Mouse (Mus musculus) forebrain, postnatal 0 days (tissue): ENCODE data around the gene Amotl1. TPM values are rescaled to one million over a fixed set of nuclear protein-coding genes. Genes with fewer than 3 reads are reported as not detected.

Experiments
- ATAC-seq: fragments of 200-750 bp; cut with Nextera tagmentation; 2 replicates; pipeline ENCODE4 v1.8.0; 2017; ENCODE audit warnings: mild to moderate bottlenecking, moderate library complexity
- DNase-seq: peaks from one replicate; pipeline ENCODE4 v3.0.0-alpha.2; 2015
- H3K27ac ChIP-seq: fragments of 300-500 bp; sonication (generic); 2 replicates; pipeline ENCODE4 v1.5.1; 2014; ENCODE audit warnings: low read depth, mild to moderate bottlenecking, antibody characterized with exemption, low read length, moderate library complexity, mixed read lengths
- H3K27me3 ChIP-seq: fragments of 300-500 bp; sonication (generic); 2 replicates; pipeline ENCODE4 v1.6.1; 2014; ENCODE audit warnings: mild to moderate bottlenecking, low read length, mixed read lengths; ENCODE audit not compliant: insufficient read depth
- H3K36me3 ChIP-seq: fragments of 300-500 bp; sonication (generic); 2 replicates; pipeline ENCODE4 v1.6.1; 2014; ENCODE audit warnings: mild to moderate bottlenecking, moderate library complexity; ENCODE audit not compliant: insufficient read depth
- H3K4me1 ChIP-seq: fragments of 300-500 bp; sonication (generic); 2 replicates; pipeline ENCODE4 v1.6.1; 2014; ENCODE audit warnings: antibody characterized with exemption; ENCODE audit not compliant: insufficient read depth
- H3K4me2 ChIP-seq: fragments of 300-500 bp; sonication (generic); 2 replicates; pipeline ENCODE4 v1.6.1; 2014; ENCODE audit warnings: low read depth, mild to moderate bottlenecking, moderate library complexity
- H3K4me3 ChIP-seq: fragments of 300-500 bp; sonication (generic); 2 replicates; pipeline ENCODE4 v1.5.1; 2014; ENCODE audit warnings: low read depth, low read length, mixed read lengths
- H3K9ac ChIP-seq: fragments of 300-500 bp; sonication (generic); 2 replicates; pipeline ENCODE4 v1.6.1; 2014; ENCODE audit warnings: mild to moderate bottlenecking
- H3K9me3 ChIP-seq: fragments of 300-500 bp; sonication (generic); 2 replicates; pipeline ENCODE4 v1.6.1; 2016; ENCODE audit warnings: low read length
- CTCF ChIP-seq: sonication (generic); IDR thresholded peaks from 2 replicates; pipeline ENCODE4 v1.5.1; 2016; ENCODE audit warnings: antibody characterized with exemption, control low read depth, low read depth
- WGBS: fragments of 180-500 bp; shearing (Covaris S2); extraction: QIAGEN DNeasy Blood & Tissue Kit; methylation state at CpG from one replicate; pipeline ENCODE4 v1.1.7; 2014; 5-methylcytosine and 5-hydroxymethylcytosine counted together
- polyA plus RNA-seq: library from polyadenylated mRNA; unstranded; fragments of >200 nt; fragmentation: Nextera tagmentation; extraction: Ambion mirVana; gene quantifications from 2 replicates; pipeline ENCODE4 v1.2.1, GENCODE M21; 2015
- total RNA-seq: library from RNA; depleted of rRNA; stranded (reverse); fragments of >200 nt; gene quantifications from 2 replicates; pipeline ENCODE4 v1.2.3, GENCODE M21; 2014

The Amotl1 gene
- total and polyA plus RNA-seq, 2 experiments from 2014 or later = 5.2 to 31.4 TPM

DNA sequence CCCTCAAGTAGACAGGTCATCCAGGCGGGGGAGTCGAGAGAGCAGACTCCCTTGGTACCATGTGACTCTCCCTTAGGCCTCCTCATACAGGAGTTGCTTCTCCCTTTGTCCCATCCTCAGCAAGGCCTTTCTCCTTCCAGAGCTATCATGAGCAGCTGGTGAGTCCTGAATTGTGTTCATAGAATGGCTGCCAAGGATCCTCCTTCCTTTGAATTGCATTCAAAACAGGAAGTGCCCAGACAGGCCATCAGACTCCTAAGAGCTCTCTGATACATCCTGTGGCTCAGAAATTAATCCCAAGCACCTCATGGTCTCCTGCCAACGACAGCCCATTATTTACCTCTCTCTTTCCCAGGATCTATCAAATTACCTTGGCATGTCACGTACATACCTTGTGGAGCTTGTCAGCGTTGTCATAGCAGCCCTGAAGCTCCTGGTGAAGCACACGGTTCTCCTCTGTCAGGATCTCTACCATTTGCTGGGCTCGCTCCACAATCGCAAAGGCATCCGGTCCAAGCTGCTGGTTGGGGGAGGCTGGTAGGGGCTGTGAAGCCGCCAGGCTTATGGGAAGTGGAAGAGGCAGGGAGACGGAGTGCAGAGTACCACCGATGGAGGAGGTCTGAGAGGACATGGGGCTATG is 70.0 kb downstream of the Amotl1 start:
- H3K4me3 ChIP-seq = no peak overlapping the region
- H3K27ac ChIP-seq = peak overlapping the region; percentile 59
- H3K9ac ChIP-seq = no peak overlapping the region
- no peaks in the 10 kb centered on the region for H3K27me3 ChIP-seq
- no peak overlapping the region for H3K4me2 ChIP-seq
- no peaks in the 10 kb centered on the region for H3K9me3 ChIP-seq
- whole genome bisulfite sequencing = 65% methylated on average over 12 of the region's 12 CpGs
- peaks cover 13% of the 10 kb centered on the region; the same call in 1 of the 2 replicates for H3K36me3 ChIP-seq
- peak; percentile 43 for DNase-seq
- TF ChIP-seq CTCF = no peak
- ATAC-seq = peak; percentile 84
- H3K4me1 ChIP-seq = no peaks in the 10 kb centered on the region; the same call in 1 of the 2 replicates

DNA sequence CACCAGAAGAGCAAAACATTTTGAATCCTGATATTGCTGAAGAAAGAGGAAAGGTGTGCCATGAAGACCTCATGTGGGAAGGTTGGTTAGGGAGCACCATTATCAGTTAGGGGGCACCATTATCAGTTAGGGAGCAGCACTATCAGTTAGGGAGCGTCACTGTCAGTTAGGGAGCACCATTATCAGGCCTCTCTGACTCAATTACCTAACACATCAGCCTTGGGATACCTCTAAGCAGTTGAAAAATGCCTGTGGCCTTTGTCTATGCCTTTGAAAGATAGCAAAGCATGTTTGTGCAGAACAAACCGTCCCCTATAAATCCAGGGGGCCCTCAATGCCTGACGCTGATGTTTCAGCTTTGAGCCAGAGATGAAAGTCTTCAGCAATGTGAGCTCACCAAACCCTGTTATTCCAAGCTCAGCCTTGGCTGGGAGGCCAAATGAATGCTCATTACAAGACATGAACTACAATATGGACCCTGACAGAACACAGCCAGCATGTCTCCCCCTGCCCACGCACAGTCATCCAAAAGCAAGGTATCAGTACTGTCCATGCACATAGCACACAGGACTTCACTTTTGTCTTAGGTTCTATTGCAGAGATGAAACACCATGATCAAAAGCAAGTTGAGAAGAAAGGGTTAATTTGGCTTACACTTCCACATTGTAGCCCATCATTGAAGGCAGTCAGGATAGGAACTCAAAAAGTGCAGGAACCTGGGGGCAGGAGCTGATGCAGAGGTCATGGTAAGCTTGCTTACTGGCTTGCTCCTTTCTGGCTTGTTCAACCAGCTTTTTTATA is 75.5 kb downstream of the Amotl1 start:
- H3K9me3 ChIP-seq = no peaks in the 10 kb centered on the region
- H3K4me2 ChIP-seq = no peak overlapping the region
- no peaks in the 10 kb centered on the region for H3K4me1 ChIP-seq
- ATAC-seq = no peak
- H3K27ac ChIP-seq = no peak overlapping the region
- H3K9ac ChIP-seq = no peak overlapping the region
- peaks cover 34% of the 10 kb centered on the region; the same call in 1 of the 2 replicates for H3K36me3 ChIP-seq
- H3K4me3 ChIP-seq = no peak overlapping the region
- WGBS = 92% methylated on average over 4 of the region's 4 CpGs
- H3K27me3 ChIP-seq = no peaks in the 10 kb centered on the region
- DNase-seq = no peak
- no peak for TF ChIP-seq CTCF

DNA sequence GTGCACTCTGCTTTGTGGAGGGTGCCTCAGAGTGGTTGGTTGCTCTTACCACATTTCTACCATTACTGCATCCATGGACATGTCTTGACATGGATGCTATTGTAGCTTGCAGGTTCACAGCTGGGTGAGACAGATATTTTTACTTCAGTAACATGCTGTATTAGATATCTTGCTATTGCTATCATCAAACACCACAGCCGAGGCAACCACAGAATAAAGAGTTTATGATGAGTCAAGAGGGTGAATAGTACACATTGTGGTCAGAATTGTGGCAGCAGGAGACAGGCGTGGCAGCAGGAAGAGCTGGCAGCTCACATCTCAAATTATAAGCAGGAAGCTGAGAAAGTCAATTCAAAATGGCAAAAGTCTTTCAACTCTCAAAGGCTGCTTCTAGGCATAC is 76.4 kb downstream of the Amotl1 start:
- no peaks in the 10 kb centered on the region for H3K27me3 ChIP-seq
- H3K4me1 ChIP-seq = no peaks in the 10 kb centered on the region
- no peak overlapping the region for H3K9ac ChIP-seq
- WGBS = 89% methylated on average over 2 of the region's 2 CpGs
- no peak for DNase-seq
- H3K36me3 ChIP-seq = peaks cover 34% of the 10 kb centered on the region; the same call in 1 of the 2 replicates
- no peak overlapping the region for H3K27ac ChIP-seq
- H3K9me3 ChIP-seq = no peaks in the 10 kb centered on the region
- no peak overlapping the region for H3K4me3 ChIP-seq
- no peak overlapping the region for H3K4me2 ChIP-seq
- TF ChIP-seq CTCF = no peak
- ATAC-seq = no peak

DNA sequence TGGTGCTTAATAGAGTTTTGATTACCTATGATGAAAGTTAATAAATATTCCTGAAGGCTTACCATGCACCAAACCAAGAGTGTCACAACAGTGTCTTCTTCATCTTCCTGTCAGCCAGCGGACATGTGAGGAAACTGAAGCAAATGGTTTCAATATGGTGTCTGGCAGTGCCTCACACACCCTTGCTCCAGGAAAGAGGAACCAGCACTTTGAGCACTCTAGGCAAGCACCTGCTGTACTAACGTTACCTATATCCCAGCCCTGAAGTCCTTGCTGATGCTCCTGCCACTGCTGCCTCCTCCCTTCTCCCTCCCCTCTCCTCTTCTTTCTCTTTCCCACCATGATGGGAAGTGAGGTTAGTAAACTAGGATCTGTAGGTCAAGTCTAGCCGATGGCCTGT is 80.4 kb downstream of the Amotl1 start:
- 95% methylated on average over 3 of the region's 3 CpGs for WGBS

DNA sequence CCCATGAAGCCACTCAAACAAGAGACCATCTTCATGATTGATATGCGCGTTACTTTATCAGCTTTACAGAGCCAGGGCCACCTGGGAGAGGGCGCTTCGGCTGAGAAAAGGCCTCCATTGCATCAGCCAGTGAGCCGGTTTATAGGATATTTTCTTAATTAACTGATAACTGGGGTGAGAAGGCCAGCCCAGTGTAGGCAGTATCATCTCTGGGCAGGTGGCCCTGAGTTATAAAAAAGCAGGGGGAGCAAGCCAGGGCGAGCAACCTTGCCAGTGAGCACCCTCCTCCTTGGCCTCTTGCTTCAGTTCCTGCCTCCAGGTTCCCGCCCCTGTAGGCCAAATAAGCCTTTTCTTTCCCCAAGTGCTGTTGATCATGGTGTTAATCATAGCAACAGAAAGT is 81.5 kb downstream of the Amotl1 start:
- Histone ChIP-seq H3K27ac (no peak overlapping the region), H3K9me3 (no peaks in the 10 kb centered on the region), H3K4me3 (no peak overlapping the region), H3K27me3 (no peaks in the 10 kb centered on the region), H3K4me2 (no peak overlapping the region), H3K9ac (no peak overlapping the region), H3K4me1 (no peaks in the 10 kb centered on the region), H3K36me3 (peaks cover 28% of the 10 kb centered on the region)
- WGBS = 89% methylated on average over 7 of the region's 7 CpGs
- ATAC-seq (no peak), DNase-seq (no peak)
- TF ChIP-seq CTCF = no peak

More for the DNA sequence above, 80.4 kb downstream of the Amotl1 start:
- DNase-seq (no peak), ATAC-seq (no peak)
- H3K9ac ChIP-seq = no peak overlapping the region
- no peak overlapping the region for H3K4me3 ChIP-seq
- TF ChIP-seq CTCF = no peak
- H3K36me3 ChIP-seq = peaks cover 36% of the 10 kb centered on the region; the same call in 1 of the 2 replicates
- H3K27ac ChIP-seq = no peak overlapping the region
- no peak overlapping the region for H3K4me2 ChIP-seq
- H3K9me3 ChIP-seq = no peaks in the 10 kb centered on the region
- no peaks in the 10 kb centered on the region for H3K27me3 ChIP-seq
- H3K4me1 ChIP-seq = no peaks in the 10 kb centered on the region

DNA sequence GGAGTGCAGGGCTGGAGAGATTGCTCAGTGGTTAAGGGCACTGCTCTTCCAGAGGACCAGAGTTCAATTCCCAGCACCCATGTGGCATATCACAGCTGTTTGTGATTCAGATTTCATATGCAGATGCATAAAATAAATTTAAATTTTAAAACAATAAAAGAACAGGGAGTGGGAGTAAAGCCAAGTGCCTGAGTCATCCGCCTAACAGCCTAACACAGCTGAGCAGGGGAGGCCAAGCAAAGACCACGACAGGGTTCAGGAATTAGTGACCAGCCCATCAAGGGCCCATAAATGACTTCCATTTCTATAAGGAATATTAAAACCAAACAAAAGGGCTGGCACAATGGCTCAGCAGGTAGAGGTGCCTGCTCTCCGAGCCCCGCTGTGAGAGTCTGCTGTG is 84.3 kb downstream of the Amotl1 start:
- Histone ChIP-seq H3K4me2 (no peak overlapping the region), H3K27me3 (no peaks in the 10 kb centered on the region), H3K9ac (no peak overlapping the region), H3K4me1 (no peaks in the 10 kb centered on the region), H3K4me3 (no peak overlapping the region), H3K9me3 (no peaks in the 10 kb centered on the region), H3K27ac (no peak overlapping the region), H3K36me3 (peaks cover 50% of the 10 kb centered on the region)
- 51% methylated on average over 4 of the region's 4 CpGs for WGBS
- DNase-seq (no peak), ATAC-seq (no peak)
- TF ChIP-seq CTCF = no peak

DNA sequence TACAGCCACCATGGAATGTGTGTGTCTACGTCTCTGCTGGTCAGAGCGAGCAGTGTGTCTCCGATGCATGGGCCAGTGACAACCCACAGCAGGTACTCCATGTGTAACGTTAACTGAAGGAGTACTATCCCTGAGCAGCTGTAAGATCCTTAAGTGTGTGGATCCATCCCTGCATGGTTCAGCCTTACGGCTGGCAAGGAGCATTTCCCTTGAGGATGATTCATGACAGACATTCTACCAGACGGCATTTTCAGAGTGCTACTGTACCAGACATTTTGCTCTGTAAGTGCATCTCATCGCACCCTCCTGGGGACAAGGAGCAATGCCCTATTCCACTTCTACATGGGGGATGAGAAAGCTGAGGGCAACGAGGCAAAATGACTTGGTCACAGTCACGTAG is 84.9 kb downstream of the Amotl1 start:
- Histone ChIP-seq H3K27me3 (no peaks in the 10 kb centered on the region), H3K36me3 (peaks cover 49% of the 10 kb centered on the region), H3K9ac (no peak overlapping the region), H3K4me2 (no peak overlapping the region), H3K27ac (no peak overlapping the region), H3K9me3 (no peaks in the 10 kb centered on the region), H3K4me1 (no peaks in the 10 kb centered on the region), H3K4me3 (no peak overlapping the region)
- 92% methylated on average over 9 of the region's 9 CpGs for WGBS
- TF ChIP-seq CTCF = no peak
- ATAC-seq (no peak; the same call in 1 of the 2 replicates), DNase-seq (no peak)
